Mouse (Mus musculus) cerebellum, adult 18-20 months (tissue): ENCODE data around the gene Stk16.

ENCODE experiments used
- DNase-seq, 2 experiments: peaks; one replicate each; pipeline ENCODE4 v3.0.0; 2021

Stk16 gene

GRCm38 (mm10) chr1:75239591-75239990 is 29.0 kb downstream of the Stk16 start:
- peak; percentile 56 to 68 for DNase-seq

GRCm38 (mm10) chr1:75243411-75243810 is 32.8 kb downstream of the Stk16 start:
- DNase-seq, result peak in 1 of 2 experiments; percentile 16

GRCm38 (mm10) chr1:75244175-75244826 is 33.7 kb downstream of the Stk16 start:
- DNase-seq, result peak in 1 of 2 experiments; percentile 9

GRCm38 (mm10) chr1:75244836-75245235 is 34.2 kb downstream of the Stk16 start:
- DNase-seq, result peak; percentile 54 to 67

DNA sequence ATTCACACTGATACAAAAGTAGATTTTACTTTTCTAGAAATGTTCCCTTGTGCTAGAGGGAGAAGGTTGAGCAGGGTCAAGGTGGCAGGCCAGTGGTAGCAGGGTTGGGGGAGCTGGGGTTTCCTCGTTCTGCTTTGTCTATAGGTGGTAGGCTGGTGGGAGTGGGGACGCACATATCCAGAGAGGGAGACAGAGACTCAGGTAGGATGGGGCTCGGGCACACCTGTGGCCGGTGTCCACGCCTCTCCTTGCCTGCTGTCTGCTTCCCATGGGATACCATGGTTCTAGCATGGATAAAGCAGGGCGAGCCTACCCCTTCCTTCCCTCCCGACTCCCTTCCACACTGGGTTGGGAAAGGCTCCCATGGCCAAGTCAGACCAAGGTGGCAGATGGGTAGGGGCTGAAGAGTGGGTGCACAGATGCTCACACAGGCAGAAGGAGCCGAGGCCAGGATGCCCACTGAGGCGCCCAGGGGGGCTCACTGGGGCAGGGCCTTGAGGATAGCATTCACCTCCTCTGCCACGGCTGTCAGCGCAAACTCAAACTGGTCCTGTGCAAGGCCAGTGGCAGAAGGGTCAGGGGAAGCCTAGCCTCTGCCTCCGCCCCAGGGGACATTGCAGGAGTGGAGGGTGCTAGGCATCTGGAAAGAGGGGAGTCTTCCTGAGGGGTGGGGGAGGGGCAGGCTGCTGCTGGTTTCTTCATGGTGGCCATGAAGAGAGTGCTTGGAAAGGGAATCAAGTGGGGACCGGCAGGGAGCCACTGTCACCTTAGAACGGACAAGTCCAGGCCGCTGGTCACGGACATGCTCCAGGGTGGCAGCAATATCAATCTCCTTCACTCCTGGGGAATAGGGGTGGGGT is 36.7 kb downstream of the Stk16 start:
- DNase-seq, result peak in 1 of 2 experiments; percentile 26

DNA sequence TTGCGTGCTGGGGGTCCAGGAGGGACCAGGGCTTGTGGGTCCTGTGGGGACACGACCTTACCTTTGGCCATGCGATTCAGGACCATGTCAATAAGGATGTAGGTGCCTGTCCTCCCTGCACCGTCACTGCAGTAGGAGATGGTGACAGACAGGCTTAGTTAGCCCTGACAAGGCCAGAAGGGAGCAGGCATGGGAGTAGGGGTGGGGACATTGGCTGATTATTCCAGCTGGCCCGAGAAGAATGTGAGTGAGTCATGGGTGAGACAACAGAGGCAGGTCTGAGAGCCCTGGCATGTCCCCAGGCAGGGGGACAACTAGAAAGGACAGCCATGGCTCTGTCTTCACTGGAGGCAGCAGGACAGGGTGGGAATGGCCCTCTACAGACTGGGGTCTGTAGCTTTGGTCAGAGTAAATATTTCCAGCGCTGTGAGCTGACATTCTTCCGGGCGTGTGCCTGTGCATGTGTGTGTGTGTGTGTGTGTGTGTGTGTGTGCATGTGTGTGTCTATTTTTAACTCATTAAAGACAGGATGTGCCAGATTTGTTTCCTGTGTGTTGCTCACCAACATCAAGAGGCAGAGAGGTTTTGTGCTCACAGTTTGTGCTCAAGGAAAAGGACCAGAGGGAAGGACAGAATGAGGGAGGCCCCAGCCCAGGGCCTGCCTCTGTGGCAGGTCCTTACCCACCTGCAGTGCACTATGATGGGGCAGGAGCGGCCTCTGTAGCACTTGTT is 37.6 kb downstream of the Stk16 start:
- peak; percentile 59 to 69 for DNase-seq

DNA sequence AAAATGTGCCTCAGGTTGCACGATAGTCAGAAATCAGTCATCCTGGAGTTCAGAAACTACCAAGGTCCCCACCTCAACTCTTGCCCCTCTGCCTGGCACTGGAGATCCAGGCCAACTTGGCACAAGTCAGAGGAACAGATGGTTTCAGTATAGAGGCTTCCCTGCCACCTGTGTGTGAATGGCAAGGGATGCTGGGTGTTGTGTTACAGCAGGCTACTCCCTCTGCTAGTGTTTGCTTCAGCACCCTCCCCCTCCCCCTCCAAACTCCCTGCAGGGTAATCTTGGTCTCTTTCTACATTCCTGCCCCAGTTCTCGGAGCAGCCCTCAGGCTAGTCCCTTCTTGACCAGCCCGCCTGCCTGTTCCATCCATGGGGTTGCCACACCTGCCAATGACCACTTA is 39.9 kb downstream of the Stk16 start:
- DNase-seq, result peak; percentile 66 to 74

- DNase-seq, result peak; percentile 84 to 89
Observed at GRCm38 (mm10) chr1:75251112-75251970, 40.7 kb downstream of the Stk16 start.

- DNase-seq, result peak in 1 of 2 experiments; percentile 30
Observed at GRCm38 (mm10) chr1:75252308-75252707, 41.7 kb downstream of the Stk16 start.

GRCm38 (mm10) chr1:75253029-75253428 is 42.4 kb downstream of the Stk16 start:
- peak; percentile 23 to 45 for DNase-seq

- DNase-seq, result peak; percentile 86 to 93
Observed at GRCm38 (mm10) chr1:75253849-75254624, 43.4 kb downstream of the Stk16 start.

DNA sequence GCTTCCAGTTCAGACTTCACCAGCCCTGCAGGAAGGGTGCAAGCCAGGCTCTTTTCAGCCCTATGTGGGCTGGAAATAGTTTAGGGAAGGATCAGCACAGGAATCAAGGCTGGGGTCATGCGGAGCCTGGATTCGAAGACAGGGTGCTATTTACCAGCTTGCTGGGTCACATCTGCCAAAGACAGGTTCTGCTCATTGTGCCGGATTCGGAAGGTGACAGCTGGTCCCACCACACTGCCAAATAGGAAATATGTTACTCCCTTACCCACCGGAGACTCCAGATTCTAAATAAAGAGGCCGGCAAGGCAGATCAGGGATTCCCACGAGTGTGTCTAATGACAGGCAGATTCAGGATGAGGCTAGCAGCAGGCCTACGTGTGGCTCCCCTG is 44.0 kb downstream of the Stk16 start:
- peak in 1 of 2 experiments; percentile 48 for DNase-seq

- peak; percentile 21 to 26 for DNase-seq
Observed at GRCm38 (mm10) chr1:75255516-75256046, 44.9 kb downstream of the Stk16 start.

DNA sequence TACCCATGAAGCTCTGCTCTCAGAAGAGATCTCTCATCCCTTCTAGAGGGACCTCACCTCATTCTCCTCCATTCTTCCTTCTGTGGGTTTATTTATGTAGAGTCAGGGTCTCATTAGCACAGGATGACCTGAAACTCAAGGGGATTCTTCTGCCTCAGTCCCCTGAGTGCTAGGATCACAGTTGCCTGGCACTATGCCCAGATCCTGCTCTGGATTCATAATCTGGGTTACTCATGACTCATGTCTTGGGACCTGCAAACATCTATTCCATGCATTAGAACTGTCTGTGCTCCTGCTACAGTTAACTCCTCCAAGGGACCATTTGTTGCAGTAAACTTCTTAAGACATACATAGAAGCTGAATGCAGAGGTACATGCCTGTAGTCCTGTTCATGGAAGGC is 50.6 kb downstream of the Stk16 start:
- DNase-seq, result peak in 1 of 2 experiments; percentile 45

GRCm38 (mm10) chr1:75262969-75263951 is 52.6 kb downstream of the Stk16 start:
- peak; percentile 59 to 60 for DNase-seq

DNA sequence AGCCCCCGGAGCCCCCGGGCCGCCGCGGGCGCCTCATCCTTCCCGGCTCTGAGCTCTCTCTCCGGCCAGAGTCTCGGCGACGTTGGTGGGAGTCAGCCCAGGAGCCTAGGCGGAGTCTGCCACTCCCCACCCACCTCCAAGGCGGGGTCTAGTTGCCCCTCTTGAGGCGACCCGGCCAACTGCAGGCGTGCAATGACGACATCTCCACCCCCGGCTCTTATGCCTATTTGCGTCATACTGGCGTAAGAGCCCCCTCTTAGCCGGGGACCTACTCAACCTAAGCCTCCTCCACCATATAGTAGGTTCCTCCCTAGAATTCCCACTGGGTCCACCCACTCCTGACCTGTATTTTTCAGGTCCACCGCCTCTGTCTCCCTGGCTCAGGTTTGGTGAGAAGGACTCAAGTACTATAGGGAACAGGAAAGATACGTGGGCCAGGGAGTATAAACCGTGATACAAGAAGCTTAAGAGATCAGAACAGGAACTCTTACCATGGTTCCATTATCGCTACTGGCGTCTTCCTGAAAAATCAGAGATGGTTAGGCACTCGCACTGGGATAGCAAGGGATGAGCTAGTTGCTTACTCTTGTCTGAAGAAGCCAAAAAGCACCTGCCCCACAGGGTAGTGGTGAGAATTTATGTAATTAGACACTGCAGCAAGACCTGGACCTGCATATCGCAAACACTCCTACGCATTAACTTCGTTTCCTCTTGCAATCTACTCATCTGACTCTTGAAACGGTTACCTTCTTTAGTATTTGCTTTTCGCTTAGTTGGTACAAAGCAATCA is 53.6 kb downstream of the Stk16 start, which contains the start of gene Ptprn:
Gene Ptprn, minus strand, starts transcription at position 412 of the 790 bp plus-strand sequence.
- DNase-seq, result peak; percentile 83 to 91
